ENCODE assay signal across 8 mouse cellular contexts in genomic region chr4:121002400-121003171, GRCm38 (mm10). TPM values are rescaled to one million over a fixed set of nuclear protein-coding genes. Genes with fewer than 3 reads are reported as not detected.
A peak's percentile ranks its signal among the peaks of the same experiment; 100 is the strongest.
DNase-seq lines count a peak whose midpoint lies in the region; ATAC-seq lines count a peak whose summit lies in the region.

No protein-coding gene starts in this region.

- H3K4me2 ChIP-seq in heart, embryonic 15.5 days: no peak overlapping the region

- no peak overlapping the region for H3K4me3 ChIP-seq in heart, embryonic 15.5 days
- H3K4me3 ChIP-seq in brown adipose tissue, adult 24 weeks (ENCODE audit: insufficient read depth, low read depth, low read length): no peak overlapping the region
- peak overlapping the region; percentile 23; the same call in 1 of the 2 replicates for H3K4me3 ChIP-seq in midbrain, embryonic 10.5 days

- H3K27ac ChIP-seq in heart, embryonic 15.5 days: 0 out of 2 replicates have a peak overlapping the region, but pooled peaks have one; percentile 33
- H3K27ac ChIP-seq in brown adipose tissue, adult 24 weeks (replicated peaks; ENCODE audit: low read depth, low read length): peak overlapping the region; percentile 14; the same call in 1 of the 2 replicates
- peak overlapping the region; percentile 69 for H3K27ac ChIP-seq in midbrain, embryonic 10.5 days (replicated peaks)

- ATAC-seq in heart, embryonic 15.5 days (replicated peaks; ENCODE audit: insufficient number of reproducible peaks, insufficient read depth, low FRiP score, low read depth): no peak; the same call in 1 of the 2 replicates
- peak; percentile 23; the same call in 1 of the 2 replicates for ATAC-seq in granulocyte monocyte progenitor cell, adult 5-6 weeks (replicated peaks; ENCODE audit: poor library complexity, severe bottlenecking)

- H3K4me1 ChIP-seq in heart, embryonic 15.5 days (replicated peaks): peaks cover 40% of the 10 kb centered on the region
- H3K4me1 ChIP-seq in brown adipose tissue, adult 24 weeks (ENCODE audit: control insufficient read depth, insufficient read depth, insufficient read length, low read length): peaks cover 25% of the 10 kb centered on the region
- peaks cover 43% of the 10 kb centered on the region for H3K4me1 ChIP-seq in midbrain, embryonic 10.5 days

- H3K36me3 ChIP-seq in heart, embryonic 15.5 days: no peaks in the 10 kb centered on the region
- H3K36me3 ChIP-seq in midbrain, embryonic 10.5 days: no peaks in the 10 kb centered on the region

- 36% methylated on average over 8 of the region's 8 CpGs for WGBS in heart, embryonic 15.5 days
- WGBS in midbrain, embryonic 10.5 days: 20% methylated on average over 8 of the region's 8 CpGs

- H3K9me3 ChIP-seq in heart, embryonic 15.5 days (replicated peaks): no peaks in the 10 kb centered on the region
- H3K9me3 ChIP-seq in midbrain, embryonic 10.5 days (replicated peaks): no peaks in the 10 kb centered on the region

- no peak overlapping the region for H3K9ac ChIP-seq in heart, embryonic 15.5 days

- DNase-seq in heart, adult 9 months (ENCODE audit: low spot score in 2 of 2): no peak
- peak; percentile 53 for DNase-seq in midbrain, embryonic 10.5 days (ENCODE audit: low spot score)
- peak; percentile 54 for DNase-seq in thymus, postnatal 14 days
- DNase-seq in adrenal gland, adult 18-20 months (ENCODE audit: low spot score in 2 of 2): no peak
- no peak for DNase-seq in B cell, adult 2 months

- H3K27me3 ChIP-seq in heart, embryonic 15.5 days: no peaks in the 10 kb centered on the region
- peaks cover 64% of the 10 kb centered on the region for H3K27me3 ChIP-seq in midbrain, embryonic 10.5 days (ENCODE audit: low read depth, poor library complexity, severe bottlenecking)

RNA-seq across cellular contexts. Expression of gene Smap2, which starts 14.5 kb away (rescaled TPM):
- polyA plus RNA-seq in heart, embryonic 15.5 days (2015; fragmentation: Nextera tagmentation; extraction: Ambion mirVana): 10.0 and 12.8 TPM in 2 replicates
- 9.5 and 12.0 TPM in 2 replicates for polyA plus RNA-seq in brown adipose tissue, adult 24 weeks (2012; ENCODE audit: insufficient read depth, insufficient read length, missing spikeins)
- total RNA-seq in granulocyte monocyte progenitor cell, adult 5-6 weeks (2014; fragmentation: Nextera tagmentation): 44.9 and 53.4 TPM in 2 replicates
- total RNA-seq in granulocyte monocyte progenitor cell, adult 5-6 weeks (2017): 16.4 and 18.2 TPM in 2 replicates
- 14.0 and 16.1 TPM in 2 replicates for polyA plus RNA-seq in midbrain, embryonic 10.5 days (2016; fragmentation: Nextera tagmentation; extraction: Ambion mirVana)
- 10 to 100 TPM; 28.9 to 34.6 TPM for total RNA-seq in adrenal gland, adult 18-20 months (2021)

RNA-seq across cellular contexts. Expression of gene Col9a2, which starts 36.6 kb away (rescaled TPM):
- 9.7 and 20.3 TPM in 2 replicates for polyA plus RNA-seq in heart, embryonic 15.5 days (2015; fragmentation: Nextera tagmentation; extraction: Ambion mirVana)
- not detected in 2 replicates for polyA plus RNA-seq in brown adipose tissue, adult 24 weeks (2012; ENCODE audit: insufficient read depth, insufficient read length, missing spikeins)
- not detected in 2 replicates for total RNA-seq in granulocyte monocyte progenitor cell, adult 5-6 weeks (2014; fragmentation: Nextera tagmentation)
- not detected in 2 replicates for total RNA-seq in granulocyte monocyte progenitor cell, adult 5-6 weeks (2017)
- 1.4 and 3.7 TPM in 2 replicates for polyA plus RNA-seq in midbrain, embryonic 10.5 days (2016; fragmentation: Nextera tagmentation; extraction: Ambion mirVana)
- under 1 TPM; 0.33 to 0.42 TPM for total RNA-seq in adrenal gland, adult 18-20 months (2021)

RNA-seq across cellular contexts. Expression of gene Zfp69, which starts 51.1 kb away (rescaled TPM):
- 10.7 and 11.2 TPM in 2 replicates for polyA plus RNA-seq in heart, embryonic 15.5 days (2015; fragmentation: Nextera tagmentation; extraction: Ambion mirVana)
- polyA plus RNA-seq in brown adipose tissue, adult 24 weeks (2012; ENCODE audit: insufficient read depth, insufficient read length, missing spikeins): 0.79 TPM in 1 of 2 replicates, not detected in the other
- 0.66 and 1.1 TPM in 2 replicates for total RNA-seq in granulocyte monocyte progenitor cell, adult 5-6 weeks (2014; fragmentation: Nextera tagmentation)
- total RNA-seq in granulocyte monocyte progenitor cell, adult 5-6 weeks (2017): 0.43 and 0.77 TPM in 2 replicates
- 9.4 and 10.3 TPM in 2 replicates for polyA plus RNA-seq in midbrain, embryonic 10.5 days (2016; fragmentation: Nextera tagmentation; extraction: Ambion mirVana)
- total RNA-seq in adrenal gland, adult 18-20 months (2021): 1 to 10 TPM; 1.4 to 1.7 TPM

Comparison
In these comparisons a context has a peak if more than half of its experiments do, and no peak if none do; other contexts are left out.
1. H3K27ac ChIP-seq: peak in every context shown above with its lines; median percentile 69 in midbrain, embryonic 10.5 days; 33 in heart, embryonic 15.5 days; 14 in brown adipose tissue, adult 24 weeks.
2. DNase-seq: peak in midbrain, embryonic 10.5 days (single experiment) and thymus, postnatal 14 days (single experiment); none in heart, adult 9 months (0 of 2), adrenal gland, adult 18-20 months (0 of 2) and B cell, adult 2 months (0 of 2).